Mouse (Mus musculus) B cell, adult 2 months (primary cell): ENCODE results near the gene Tigd3.

Experiments used
- DNase-seq, 2 experiments: peaks; one replicate each; pipeline ENCODE4 v3.0.0; 2022

The Tigd3 gene

DNA sequence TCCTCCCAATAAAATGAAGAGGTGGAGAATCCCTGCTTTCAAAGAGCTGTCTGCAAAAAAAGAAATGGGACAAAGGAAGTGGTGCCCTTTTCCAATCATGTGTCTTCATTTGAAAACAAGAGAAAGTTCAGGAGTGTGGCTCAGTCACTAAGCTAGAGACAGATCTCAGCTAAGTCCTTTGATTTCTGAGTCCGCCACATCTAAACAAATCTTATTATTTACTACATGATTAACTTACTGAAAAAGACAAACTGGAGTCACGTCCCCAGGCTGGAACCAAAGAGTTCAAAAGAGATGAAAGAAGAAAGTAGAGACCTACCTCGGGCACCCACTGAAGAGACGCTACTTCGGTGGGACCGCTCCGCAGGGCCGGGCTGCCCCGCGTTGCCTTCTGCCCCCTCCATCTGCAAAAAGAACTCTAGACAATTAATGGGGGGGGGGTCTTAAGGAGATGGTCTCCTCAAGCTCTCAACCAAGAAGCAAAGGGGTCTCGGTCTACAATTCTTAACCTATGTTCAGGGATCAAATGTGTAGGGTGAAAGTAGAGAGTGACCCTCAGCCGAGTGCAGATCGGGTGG lies 19.5 kb downstream of the Tigd3 start:
- no peak for DNase-seq

DNA sequence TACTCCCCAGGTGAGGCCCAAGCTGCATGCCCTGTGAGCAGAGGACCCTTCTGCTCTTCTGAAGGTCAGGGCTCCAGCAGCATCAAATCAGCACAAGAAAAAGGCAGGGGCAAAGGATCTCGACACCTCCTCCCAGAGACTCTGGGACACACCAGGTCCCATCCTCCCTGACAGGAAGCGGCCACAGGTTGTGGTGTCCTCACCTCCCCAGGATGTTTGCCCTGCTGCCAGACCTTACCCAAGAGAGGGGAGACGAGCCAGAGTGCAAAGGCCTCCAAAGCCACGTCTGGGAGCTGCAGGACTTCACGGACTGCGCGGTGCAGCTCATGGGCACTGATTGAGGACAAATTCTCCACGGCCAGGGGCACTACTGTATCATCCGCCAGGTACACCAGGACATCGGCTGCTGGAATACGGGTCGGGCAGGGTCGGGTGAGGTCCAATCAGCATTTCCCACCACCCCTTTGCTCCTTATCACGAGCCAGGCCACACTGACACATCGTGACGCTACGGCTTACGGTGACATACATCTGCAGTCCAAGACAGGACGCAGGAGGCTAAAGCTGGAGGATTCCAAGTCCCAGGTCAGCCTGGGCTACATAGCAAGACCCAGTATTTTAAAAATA lies 20.9 kb downstream of the Tigd3 start:
- no peak for DNase-seq

DNA sequence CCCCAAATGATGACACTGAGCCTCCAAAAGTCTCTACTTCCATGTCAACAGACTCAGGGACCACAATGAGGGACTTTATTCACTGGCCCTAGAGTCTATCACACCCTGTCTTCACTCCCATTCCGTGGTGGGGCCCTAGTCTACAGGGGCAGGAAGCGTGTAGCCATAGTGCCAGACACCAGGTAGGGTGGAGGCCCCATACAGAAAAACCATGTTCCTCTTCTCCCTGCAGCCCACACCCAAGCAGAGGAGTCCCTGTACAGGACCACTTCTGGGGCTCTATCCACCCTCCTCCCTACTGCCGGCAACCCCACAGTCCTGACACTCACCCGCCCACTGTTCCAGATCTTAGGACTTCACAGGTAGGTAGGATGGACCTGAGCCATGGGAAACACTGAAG lies 21.4 kb downstream of the Tigd3 start:
- no peak for DNase-seq

DNA sequence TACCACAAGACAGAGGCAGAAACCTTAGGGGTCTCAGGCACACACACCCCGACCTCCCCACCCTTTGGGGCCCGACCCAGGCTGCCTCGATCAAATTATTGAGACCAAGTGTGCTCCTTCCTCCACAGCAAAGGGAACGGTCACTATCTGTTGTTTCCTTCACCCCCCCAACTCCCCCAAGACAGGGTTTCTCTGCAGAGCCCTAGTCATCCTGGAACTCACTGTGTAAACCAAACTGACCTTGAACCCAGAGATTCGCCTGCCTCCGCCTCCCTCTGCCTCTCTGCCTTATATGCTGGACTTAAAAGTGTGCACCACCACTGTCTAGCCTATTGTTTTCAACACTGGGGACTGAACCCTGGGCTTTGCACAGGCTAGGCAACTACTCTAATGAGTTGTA lies 22.3 kb downstream of the Tigd3 start:
- no peak for DNase-seq

DNA sequence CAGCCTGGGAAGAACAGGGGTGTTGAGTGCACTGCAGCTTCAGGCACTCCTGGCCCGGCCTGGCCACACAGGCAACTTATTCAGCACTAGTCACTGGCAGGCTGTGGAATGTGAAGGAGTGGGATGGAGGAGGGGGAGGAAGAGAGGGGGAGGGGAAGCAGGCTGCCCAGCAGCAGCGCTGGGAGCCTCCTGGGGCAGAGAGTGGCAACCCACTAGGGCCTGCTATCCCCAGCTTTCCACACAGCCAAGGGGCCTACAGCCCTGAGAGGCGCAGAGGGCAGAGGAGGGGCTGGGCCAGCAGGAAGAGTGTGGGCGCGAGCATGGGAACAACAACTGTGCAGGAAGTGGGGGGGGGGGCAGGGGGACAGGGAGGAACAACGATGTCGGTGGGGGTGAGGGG lies 22.7 kb downstream of the Tigd3 start:
- no peak for DNase-seq

DNA sequence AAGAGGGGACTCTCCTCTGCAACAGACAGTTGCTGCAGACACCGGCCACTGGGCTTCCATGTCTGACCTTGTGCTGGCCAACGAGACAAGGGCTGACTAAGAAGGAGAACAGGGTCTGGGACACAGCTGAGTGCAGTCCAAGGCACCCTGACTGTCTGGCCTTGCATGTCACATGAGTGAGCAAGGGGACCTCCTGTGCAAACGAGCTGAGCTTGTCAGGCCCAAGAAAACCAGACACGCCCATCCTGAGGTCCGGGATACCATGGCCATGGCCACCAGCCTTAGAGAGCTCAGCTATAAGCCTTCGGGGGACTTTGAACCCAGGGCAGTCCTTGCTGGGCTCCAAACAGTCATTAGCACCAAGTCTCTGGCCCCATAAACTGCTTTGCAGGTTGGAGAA lies 25.9 kb downstream of the Tigd3 start:
- no peak for DNase-seq

DNA sequence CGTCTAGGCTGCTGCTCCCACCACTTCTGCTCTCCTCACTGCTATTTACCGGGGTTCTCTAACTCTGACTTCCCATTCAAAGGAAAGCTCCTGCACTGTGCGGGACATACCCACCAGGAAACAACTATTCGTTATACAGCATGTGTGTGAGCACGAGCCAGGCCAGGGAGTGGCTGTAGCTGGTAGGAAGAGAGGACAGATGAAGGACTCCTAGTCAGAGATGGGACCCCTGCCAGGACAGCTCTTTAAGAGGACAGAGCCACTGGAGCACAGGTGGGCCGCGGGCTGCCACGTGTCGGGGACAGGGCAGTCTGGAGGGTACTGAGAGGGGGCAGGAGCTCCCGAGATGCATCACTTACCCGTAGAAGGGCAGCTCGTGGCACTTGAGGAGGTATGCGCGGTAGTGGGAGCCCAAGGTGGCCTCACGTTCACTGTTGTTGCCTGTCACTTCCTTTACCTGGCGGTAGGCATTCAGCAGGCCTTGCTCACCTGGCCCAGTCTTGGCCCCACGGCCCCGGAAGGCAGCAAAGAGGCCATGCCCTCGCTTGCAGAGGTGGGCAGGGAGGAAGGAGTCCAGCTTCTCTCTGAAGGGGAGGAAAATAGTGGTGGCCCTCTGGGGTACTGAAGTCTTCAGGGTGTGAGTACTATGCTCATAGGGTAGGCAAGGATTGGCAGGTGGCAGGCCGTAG lies 29.1 kb downstream of the Tigd3 start:
- DNase-seq, result no peak

DNA sequence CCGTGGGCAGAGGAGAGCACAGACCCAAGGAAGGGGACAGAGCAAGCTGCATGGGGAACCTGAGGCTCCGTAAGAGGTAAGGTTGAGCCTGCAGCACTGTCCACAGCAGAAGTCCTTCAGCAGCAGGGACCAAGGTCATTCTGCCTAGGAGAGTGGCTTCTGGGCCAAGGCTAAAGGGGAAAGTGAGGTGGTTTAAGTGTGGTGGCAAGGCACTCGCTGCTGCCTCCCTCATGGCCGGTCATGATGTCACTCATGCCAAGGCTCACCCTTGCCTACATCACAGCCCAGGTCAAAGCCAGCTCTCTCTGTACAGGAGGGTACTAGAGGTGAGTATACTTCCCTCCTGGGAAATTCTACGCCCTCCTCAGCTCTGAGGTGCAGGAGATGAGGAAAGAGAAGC lies 30.2 kb downstream of the Tigd3 start:
- no peak for DNase-seq

DNA sequence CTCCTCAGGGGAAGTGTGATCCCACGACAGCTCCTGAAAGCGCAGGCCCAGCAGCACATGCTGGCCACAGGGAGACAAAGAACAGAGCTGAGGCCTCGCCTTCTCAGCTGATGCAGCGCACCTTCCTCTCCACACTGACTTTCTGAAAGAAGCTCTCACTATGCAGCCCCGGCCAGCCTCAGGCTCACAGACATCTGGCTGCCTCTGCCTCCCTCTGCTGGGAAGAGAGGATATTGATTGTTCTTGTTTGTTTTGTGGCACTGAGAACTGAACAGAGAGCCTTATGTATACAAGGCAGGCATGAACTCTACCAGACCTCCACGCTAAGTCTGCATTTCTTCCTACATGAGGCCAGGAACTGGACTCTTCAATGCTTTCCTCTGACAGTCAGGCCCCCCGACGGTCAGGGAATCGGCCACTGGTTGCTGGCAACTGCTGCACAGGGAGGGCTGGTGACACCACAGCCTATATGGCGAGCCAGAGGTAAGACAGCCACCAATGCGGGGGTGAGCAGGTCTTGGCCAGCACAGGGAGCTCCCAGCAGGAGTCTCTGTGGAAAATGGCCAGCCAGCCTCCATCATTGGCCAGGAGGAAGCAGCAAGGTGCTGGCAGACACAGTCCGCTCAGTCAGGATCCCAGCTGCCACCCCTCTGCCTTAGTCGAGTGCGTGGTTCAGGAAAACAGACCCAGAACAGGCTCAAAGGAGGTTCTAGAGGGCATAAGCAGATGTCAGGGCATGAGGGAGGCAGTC lies 31.4 kb downstream of the Tigd3 start:
- DNase-seq, result no peak

DNA sequence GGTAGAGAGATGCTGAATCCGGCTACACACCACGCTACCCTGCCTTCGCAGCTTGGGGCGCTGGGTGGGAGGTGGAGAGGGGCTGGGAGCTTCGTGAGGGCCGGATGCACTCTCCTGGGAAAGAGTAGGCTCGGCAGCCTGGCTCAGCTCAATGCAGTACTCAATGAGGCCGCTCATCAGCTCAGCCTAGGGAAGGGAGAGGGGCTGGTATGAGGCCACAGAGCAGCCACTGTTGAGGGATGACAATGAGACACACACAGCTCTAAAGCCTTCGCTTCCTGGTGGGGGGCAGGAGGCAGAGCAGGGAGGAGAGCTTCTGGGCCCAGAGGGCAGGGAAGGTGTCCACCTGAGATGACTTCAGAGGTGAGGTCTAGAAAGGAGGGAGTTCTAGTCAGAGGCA lies 37.3 kb downstream of the Tigd3 start:
- DNase-seq, result no peak

DNA sequence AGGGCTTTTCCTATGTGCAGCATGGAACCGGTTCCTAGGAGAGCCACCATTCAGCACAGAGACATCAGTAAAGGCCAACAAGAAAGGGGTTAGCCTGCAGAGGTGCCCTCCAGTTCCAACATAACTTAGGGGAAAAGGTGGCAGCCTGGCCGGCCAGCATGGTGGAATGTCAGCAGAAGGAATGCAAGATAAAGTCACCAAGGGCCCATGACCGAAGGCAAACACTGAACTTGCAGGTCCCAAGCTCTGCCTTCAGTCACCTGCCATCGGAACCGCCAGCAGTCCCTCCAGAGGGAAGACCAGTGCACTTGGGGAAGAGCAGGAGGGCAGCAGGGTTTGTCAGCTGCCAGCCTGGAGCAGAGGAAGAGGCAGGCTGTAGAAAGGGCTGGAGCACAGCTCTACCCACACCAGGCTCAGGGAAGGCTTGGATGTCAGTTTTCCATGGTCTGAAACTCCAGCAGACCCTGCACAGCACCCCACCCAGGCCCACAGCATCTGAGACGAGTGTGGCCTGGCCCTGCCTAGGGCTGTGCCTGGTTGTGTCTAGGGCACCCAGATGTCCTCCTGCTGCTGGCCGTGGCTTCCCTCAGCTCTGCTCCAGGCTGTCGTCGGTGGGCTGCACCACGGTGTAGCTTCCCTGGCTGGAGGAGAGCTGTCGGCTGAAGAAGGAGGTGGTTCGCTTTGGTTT lies 41.8 kb downstream of the Tigd3 start:
- no peak for DNase-seq

DNA sequence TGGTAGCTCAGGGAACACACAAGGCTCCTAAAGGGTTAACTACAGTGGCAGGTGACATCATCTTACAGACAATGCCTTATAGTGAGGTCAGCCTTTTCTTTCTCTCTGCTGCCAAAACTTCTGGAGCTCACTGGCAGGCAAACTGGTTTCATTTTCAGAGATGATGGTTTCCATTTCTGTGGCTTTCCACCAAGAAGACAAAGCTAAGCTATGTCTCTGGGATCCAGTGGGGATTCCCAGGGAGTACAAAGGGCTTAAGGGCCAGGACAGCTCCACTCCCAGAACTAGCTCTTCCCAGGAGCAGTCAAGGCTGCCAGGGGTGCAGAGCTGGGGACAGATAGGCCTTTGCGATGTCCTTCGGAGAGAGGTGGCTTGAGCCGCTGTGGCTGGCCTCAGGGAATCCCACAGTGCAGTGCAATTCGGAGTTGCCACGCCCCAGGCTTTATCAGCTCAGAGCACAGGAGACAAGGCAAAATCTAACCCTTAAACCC lies 42.4 kb downstream of the Tigd3 start:
- DNase-seq, result no peak

DNA sequence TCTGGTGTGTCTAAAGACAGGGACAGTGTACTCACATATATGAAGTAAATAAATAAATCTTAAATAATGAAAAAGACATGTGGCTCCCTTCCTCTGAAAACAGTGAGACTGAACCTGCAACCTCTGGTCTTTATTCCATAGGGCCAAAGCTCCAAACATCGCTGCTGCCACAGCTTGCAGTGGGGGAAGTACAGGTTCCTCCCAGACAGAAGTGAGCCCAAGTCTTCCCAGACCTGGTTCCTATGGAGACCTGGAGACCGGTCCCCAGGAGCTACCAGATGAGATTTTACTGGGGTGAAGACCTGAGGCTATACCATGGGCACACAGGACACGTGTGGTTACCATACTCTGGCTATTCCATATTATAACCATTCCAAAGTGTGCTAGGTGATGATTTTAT lies 43.1 kb downstream of the Tigd3 start:
- no peak for DNase-seq

DNA sequence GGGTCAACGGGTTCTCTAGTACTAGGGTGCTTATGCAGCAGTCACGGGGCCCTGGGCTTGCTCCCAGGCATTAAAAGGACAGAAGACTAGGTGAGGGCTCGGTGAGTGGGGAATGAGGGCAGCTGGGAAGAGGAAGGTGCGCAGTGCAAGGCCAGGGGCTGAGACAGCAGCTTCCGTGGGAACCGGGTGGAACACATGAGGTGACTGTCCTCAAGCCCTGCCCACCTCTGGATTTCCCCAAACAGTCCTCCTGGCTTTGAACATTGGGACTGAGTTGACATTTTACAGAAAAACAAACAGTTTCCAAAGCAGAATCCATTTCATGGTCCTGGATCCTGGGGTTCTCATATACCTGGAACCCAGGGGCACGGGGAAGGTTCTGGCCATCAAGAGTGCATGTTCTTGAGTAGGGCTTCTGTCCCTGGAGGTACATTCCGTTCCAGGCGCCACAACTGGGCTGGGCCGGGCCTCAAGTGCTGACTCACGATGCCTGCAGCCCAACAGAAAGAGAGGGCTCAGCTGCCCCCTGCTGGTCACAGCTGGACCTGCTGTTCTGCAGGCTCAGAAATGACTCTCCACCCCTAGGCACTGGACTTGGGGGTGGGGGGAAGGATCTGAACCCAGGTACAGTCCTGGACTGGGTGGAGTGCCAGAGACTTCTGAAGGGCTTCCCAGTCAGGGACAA lies 44.0 kb downstream of the Tigd3 start:
- DNase-seq, result peak; percentile 95 to 96

DNA sequence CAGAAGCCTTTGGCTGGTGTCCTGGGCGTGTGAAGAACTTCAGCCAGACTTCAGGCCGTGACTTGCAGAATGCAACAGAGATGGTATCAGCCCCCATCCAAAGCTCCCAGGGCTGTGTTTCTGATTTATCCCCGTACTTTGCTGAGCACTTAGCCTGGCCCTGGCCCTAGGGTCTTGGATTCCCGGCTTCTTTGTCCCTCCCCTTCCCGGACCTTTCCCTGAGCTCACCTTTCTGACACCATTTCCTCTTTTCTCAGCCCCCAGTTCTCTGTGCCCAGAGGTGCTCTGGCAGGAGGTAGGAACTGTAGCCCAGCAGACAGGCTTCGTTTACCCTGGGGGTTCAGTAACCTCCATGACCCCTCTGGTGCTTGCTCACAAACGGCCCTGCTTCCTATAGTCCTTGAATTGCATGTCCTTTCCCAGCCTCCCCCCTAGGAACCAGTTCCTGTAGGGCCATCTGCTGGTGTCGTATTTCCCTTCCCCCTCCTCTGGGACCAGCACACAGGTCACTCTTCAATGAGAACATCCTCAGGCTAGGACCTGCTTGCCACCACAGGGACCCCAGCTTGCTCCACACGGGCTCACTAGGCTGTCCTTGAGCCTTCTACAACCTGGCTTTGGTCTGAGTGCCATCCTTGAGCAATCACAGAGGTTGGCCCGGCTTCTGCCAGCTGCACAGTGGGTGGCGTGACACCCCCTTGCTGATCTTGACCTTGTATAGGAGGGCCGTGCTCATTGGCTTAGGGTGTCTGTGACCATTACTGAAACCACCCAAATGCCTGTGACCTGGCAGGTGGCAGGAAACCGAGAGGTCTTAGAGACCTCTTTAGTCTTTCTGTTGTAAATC lies 44.9 kb downstream of the Tigd3 start:
- DNase-seq, result peak; percentile 28 to 30

DNA sequence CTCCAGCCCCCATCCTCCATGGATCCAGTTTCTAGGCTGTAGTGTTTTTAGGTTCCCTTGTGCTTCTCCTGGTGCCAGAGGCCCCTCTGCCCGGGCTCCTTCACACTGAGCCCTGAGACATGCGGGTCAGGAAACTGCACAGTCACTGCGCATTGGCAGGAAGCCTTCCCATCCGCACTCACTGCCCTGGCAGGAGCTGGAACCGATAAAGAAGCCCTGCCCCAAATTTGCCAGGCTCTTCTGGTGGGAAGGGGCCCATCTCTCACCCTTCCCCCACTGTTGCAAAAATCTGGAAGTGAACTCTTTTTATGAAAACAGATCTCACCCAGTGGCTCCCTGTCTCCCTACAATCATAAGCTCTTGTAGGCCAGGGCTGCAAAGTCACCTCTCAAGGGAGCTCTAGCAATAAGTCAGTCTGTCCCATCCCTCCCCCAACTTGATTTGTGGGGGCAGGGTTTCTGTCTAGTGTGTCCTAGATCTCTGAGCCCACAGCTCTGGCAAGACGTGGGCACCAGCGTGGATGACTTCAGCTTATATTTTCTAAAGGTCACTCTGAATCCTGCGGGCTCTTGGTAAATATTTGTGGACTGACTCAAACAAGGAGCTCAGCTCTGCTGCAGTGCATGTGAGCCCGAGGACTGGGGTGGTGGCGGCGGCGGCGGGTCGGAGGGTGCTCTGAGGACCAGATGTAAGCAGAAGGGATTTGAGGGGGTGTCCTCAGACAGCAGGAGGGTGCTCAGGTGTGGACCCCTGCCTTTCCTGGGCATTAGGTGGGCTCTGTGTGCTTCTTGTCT lies 45.7 kb downstream of the Tigd3 start:
- no peak for DNase-seq

DNA sequence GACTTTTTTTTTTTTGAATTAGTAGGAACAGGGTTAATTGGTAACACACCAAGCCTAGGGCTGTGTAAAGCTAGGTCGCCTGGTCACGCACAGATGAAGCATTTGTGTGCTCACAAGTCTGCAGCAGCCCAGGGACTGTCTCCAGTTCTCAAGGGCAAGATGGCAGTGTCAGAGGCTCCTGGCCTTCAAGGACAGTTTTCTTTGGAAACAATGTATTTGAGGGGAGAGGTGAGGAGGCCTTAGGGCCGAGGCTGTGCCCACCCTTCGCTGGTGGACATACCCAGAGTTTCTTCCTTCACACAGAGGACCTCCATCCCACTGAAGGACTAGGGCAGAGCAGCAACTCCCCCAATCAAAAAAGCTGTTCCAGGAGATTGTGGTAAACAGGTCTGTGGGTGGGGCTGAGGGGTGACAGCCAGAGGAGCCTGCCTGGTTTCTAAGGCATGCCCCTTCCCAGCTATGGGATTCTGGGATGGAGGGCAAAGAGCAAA lies 46.6 kb downstream of the Tigd3 start:
- DNase-seq, result no peak

DNA sequence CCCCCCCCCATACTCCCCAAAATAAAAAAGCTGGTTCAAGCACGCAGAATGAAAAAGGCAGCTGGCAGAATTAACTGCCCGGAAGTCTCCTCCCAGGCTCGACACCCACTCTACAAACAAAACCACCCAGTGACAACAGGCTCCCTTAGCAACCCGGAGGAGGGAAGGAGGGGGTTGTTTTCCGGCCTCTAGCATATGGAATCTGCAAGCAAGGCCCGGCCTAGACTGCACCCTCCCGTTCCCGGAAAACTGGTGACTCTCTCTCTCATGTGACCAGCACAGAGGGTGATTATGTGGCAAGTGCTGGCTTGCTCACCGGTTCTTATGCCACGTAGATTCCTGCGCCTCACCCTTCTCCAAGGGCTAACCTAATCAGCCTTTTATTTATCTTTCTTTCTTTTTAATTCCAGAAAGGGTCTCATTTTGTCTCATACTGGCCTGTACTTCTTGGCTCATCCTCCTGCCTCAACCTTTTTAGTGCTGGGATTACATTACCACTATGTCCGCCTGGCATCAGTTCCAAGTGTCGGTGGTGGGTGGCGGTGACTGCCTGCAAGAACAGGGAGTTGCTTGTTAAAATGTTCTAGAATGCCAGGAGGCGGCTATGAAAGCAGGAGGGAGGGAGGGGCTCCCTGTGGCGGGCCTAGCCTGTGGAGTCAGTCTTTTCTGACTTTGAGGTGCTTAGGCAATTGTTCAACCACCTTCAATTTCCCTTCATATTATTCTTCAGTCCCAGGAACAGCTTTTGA lies 47.2 kb downstream of the Tigd3 start:
- DNase-seq, result peak; percentile 66 to 67

DNA sequence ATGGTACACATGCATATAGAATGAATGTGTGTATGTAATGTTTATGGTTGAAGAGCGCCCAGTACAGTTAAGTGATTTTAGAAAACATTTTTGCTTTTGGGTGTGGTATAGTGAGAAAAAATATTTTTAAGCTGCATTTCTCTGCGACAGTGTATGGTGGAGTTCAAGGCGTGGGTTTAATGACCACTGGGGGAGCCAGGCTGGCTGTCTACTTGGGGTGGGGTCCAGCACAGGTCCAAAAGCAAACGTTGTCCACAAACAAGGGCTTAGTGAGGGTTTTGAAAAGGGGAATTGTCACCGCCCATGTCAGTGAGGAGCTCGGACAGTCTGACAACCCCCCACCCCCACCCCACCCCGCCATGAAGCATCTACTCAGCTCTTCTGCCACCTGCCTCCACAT lies 47.8 kb downstream of the Tigd3 start:
- DNase-seq, result peak; percentile 60 to 63
